Comparison of ENCODE assay signal across 10 mouse cellular contexts in genomic region chr14:41087509-41087908, GRCm38 (mm10). TPM values are rescaled to one million over a fixed set of nuclear protein-coding genes. Genes with fewer than 3 reads are reported as not detected.
DNase-seq lines count a peak whose midpoint lies in the region; ATAC-seq and TF ChIP-seq lines count a peak whose summit lies in the region.
"Had no signal": no experiment of that assay in that cellular context is flagged by ENCODE, and none has a peak within 500 bp of the region (broad histone marks: within the 10 kb centered on the region; RNA-seq: fewer than 3 reads in every experiment).

No protein-coding gene starts in this region.

- ATAC-seq in kidney, postnatal 0 days (replicated peaks; ENCODE audit: low FRiP score, low read depth): no peak
- ATAC-seq in kidney, embryonic 16.5 days (ENCODE audit: low FRiP score, low TSS enrichment): no peak

- WGBS in kidney, postnatal 0 days: 82% methylated on average over 1 of the region's 1 CpGs
- 89% methylated on average over 1 of the region's 1 CpGs for WGBS in kidney, embryonic 16.5 days

- H3K27ac ChIP-seq in kidney, postnatal 0 days: no peak overlapping the region
- no peak overlapping the region for H3K27ac ChIP-seq in kidney, embryonic 16.5 days (ENCODE audit: low read length)

- H3K9ac ChIP-seq in kidney, postnatal 0 days (ENCODE audit: low read depth, low read length): no peak overlapping the region
- H3K9ac ChIP-seq in kidney, embryonic 16.5 days (replicated peaks; ENCODE audit: low read length): no peak overlapping the region

- no peak for DNase-seq in kidney, postnatal 0 days (ENCODE audit: low spot score)
- DNase-seq in ES-CJ7 (ENCODE audit: low read depth, low spot score) (peak; percentile 64), ZHBTc4 (ENCODE audit: low read depth, low spot score) (peak; percentile 64)
- peak; percentile 12 for DNase-seq in lung, postnatal 10 days
- DNase-seq in layer of hippocampus, postnatal 36 days: no peak
- DNase-seq in right cerebral cortex, adult 18-20 months: no peak
- DNase-seq in urinary bladder, postnatal 4 days (ENCODE audit: low spot score in 2 of 2): no peak
- DNase-seq: cerebellum, adult 9-10 months had no signal

- H3K36me3 ChIP-seq in kidney, postnatal 0 days (ENCODE audit: insufficient read depth, low read length): no peaks in the 10 kb centered on the region
- no peaks in the 10 kb centered on the region for H3K36me3 ChIP-seq in kidney, embryonic 16.5 days (ENCODE audit: insufficient read depth, low read length)

- no peak overlapping the region for H3K4me3 ChIP-seq in kidney, postnatal 0 days (replicated peaks; ENCODE audit: low read depth, low read length)
- no peak overlapping the region for H3K4me3 ChIP-seq in kidney, embryonic 16.5 days (ENCODE audit: low read length)

- H3K4me2 ChIP-seq in kidney, postnatal 0 days (ENCODE audit: low read length): no peak overlapping the region
- H3K4me2 ChIP-seq in kidney, embryonic 16.5 days (replicated peaks; ENCODE audit: low read depth, low read length): no peak overlapping the region

- peak; percentile 53 for TF ChIP-seq CTCF in kidney, postnatal 0 days (IDR thresholded peaks at IDR 0.05; ENCODE audit: low read depth)

- H3K9me3 ChIP-seq in kidney, postnatal 0 days (replicated peaks; ENCODE audit: low read length): no peaks in the 10 kb centered on the region
- H3K9me3 ChIP-seq in kidney, embryonic 16.5 days (ENCODE audit: low read length): no peaks in the 10 kb centered on the region

- no peaks in the 10 kb centered on the region for H3K4me1 ChIP-seq in kidney, postnatal 0 days (replicated peaks; ENCODE audit: insufficient read depth, low read length)
- no peaks in the 10 kb centered on the region for H3K4me1 ChIP-seq in kidney, embryonic 16.5 days (ENCODE audit: insufficient read depth, low read length)

- no peaks in the 10 kb centered on the region for H3K27me3 ChIP-seq in kidney, postnatal 0 days (ENCODE audit: insufficient read depth, low read length)
- H3K27me3 ChIP-seq in kidney, embryonic 16.5 days (ENCODE audit: insufficient read depth, low read length): no peaks in the 10 kb centered on the region

RNA-seq across cellular contexts. Expression of gene Dydc1, which starts 14.8 kb away (rescaled TPM):
- not detected in 2 replicates for polyA plus RNA-seq in kidney, postnatal 0 days (2015; fragmentation: Nextera tagmentation; extraction: Ambion mirVana)
- not detected in 2 replicates for polyA plus RNA-seq in kidney, embryonic 16.5 days (2015; fragmentation: Nextera tagmentation; extraction: Ambion mirVana)
- total RNA-seq in layer of hippocampus, postnatal 36 days (2021): not detected
- total RNA-seq: left cerebral cortex, postnatal 36 days had no signal

RNA-seq across cellular contexts. Expression of gene Mat1a, which starts 17.3 kb away (rescaled TPM):
- 0.17 and 0.20 TPM in 2 replicates for polyA plus RNA-seq in kidney, postnatal 0 days (2015; fragmentation: Nextera tagmentation; extraction: Ambion mirVana)
- 0.36 and 0.54 TPM in 2 replicates for polyA plus RNA-seq in kidney, embryonic 16.5 days (2015; fragmentation: Nextera tagmentation; extraction: Ambion mirVana)
- total RNA-seq in layer of hippocampus, postnatal 36 days (2021): not detected
- total RNA-seq: left cerebral cortex, postnatal 36 days had no signal

RNA-seq across cellular contexts. Expression of gene Dydc2, which starts 18.5 kb away (rescaled TPM):
- 0.23 TPM in 1 of 2 replicates, not detected in the other for polyA plus RNA-seq in kidney, postnatal 0 days (2015; fragmentation: Nextera tagmentation; extraction: Ambion mirVana)
- 0.45 TPM in 1 of 2 replicates, not detected in the other for polyA plus RNA-seq in kidney, embryonic 16.5 days (2015; fragmentation: Nextera tagmentation; extraction: Ambion mirVana)
- 1 to 10 TPM in 1 of 2 experiments, under 1 TPM in 1; 0.81 to 1.5 TPM for total RNA-seq in layer of hippocampus, postnatal 36 days (2021)

RNA-seq across cellular contexts. Expression of gene Sftpa1, which starts 44.1 kb away (rescaled TPM):
- 0.13 TPM in 1 of 2 replicates, not detected in the other for polyA plus RNA-seq in kidney, postnatal 0 days (2015; fragmentation: Nextera tagmentation; extraction: Ambion mirVana)
- 3.9 TPM in 1 of 2 replicates, not detected in the other for polyA plus RNA-seq in kidney, embryonic 16.5 days (2015; fragmentation: Nextera tagmentation; extraction: Ambion mirVana)
- not detected for total RNA-seq in layer of hippocampus, postnatal 36 days (2021)
- total RNA-seq: left cerebral cortex, postnatal 36 days had no signal

Comparison
In these comparisons a context has a peak if more than half of its experiments do, and no peak if none do; other contexts are left out.
1. DNase-seq: peak in ES-CJ7 (single experiment), ZHBTc4 (single experiment) and lung, postnatal 10 days (single experiment); none in kidney, postnatal 0 days (single experiment), layer of hippocampus, postnatal 36 days (0 of 2), right cerebral cortex, adult 18-20 months (single experiment) and urinary bladder, postnatal 4 days (0 of 2).